Mouse (Mus musculus) forebrain, embryonic 14.5 days (tissue): ENCODE results near the gene Nebl. TPM values are rescaled to one million over a fixed set of nuclear protein-coding genes. Genes with fewer than 3 reads are reported as not detected.
A peak's percentile ranks its signal among the peaks of the same experiment; 100 is the strongest.

Experiments used
- ATAC-seq: fragments of 200-750 bp; cut with Nextera tagmentation; 2 replicates; pipeline ENCODE4 v1.8.0; 2017; ENCODE audit warnings: mild to moderate bottlenecking, moderate library complexity
- DNase-seq: peaks from one replicate; pipeline ENCODE4 v3.0.0-alpha.2; 2015; ENCODE audit warnings: low spot score
- H3K27ac ChIP-seq: fragments of 300-500 bp; sonication (generic); 2 replicates; pipeline ENCODE4 v1.5.1; 2014; ENCODE audit warnings: low read depth, mild to moderate bottlenecking, control low read depth, low read length, moderate library complexity
- H3K27me3 ChIP-seq: fragments of 300-500 bp; sonication (generic); replicated peaks from 2 replicates; pipeline ENCODE4 v1.6.1; 2014; ENCODE audit warnings: low read length, control low read depth, mixed read lengths; ENCODE audit not compliant: control insufficient read depth, insufficient read depth
- H3K36me3 ChIP-seq: fragments of 300-500 bp; sonication (generic); 2 replicates; pipeline ENCODE4 v1.6.1; 2014; ENCODE audit warnings: low read length, control low read depth; ENCODE audit not compliant: control insufficient read depth, insufficient read depth
- H3K4me1 ChIP-seq: fragments of 300-500 bp; sonication (generic); 2 replicates; pipeline ENCODE4 v1.6.1; 2014; ENCODE audit warnings: antibody characterized with exemption, low read length, control low read depth; ENCODE audit not compliant: control insufficient read depth, insufficient read depth
- H3K4me2 ChIP-seq: fragments of 300-500 bp; sonication (generic); 2 replicates; pipeline ENCODE4 v1.6.1; 2014; ENCODE audit warnings: mild to moderate bottlenecking, control low read depth, low read length
- H3K4me3 ChIP-seq: fragments of 300-500 bp; sonication (generic); 2 replicates; pipeline ENCODE4 v1.5.1; 2014; ENCODE audit warnings: low read depth, low read length, control low read depth
- H3K9ac ChIP-seq: fragments of 300-500 bp; sonication (generic); 2 replicates; pipeline ENCODE4 v1.6.1; 2014; ENCODE audit warnings: mild to moderate bottlenecking, low read length, control low read depth, moderate library complexity
- H3K9me3 ChIP-seq: fragments of 300-500 bp; sonication (generic); replicated peaks from 2 replicates; pipeline ENCODE4 v1.6.1; 2016; ENCODE audit warnings: low read length, control low read depth, mixed read lengths; ENCODE audit not compliant: control insufficient read depth
- WGBS: fragments of 180-500 bp; shearing (Covaris S2); extraction: QIAGEN DNeasy Blood & Tissue Kit; methylation state at CpG from one replicate; pipeline ENCODE4 v1.1.7; 2014; 5-methylcytosine and 5-hydroxymethylcytosine counted together
- polyA plus RNA-seq: library from polyadenylated mRNA; unstranded; fragments of >200 nt; fragmentation: Nextera tagmentation; extraction: Ambion mirVana; gene quantifications from 2 replicates; pipeline ENCODE4 v1.2.1, GENCODE M21; 2014

Nebl gene
- polyA plus RNA-seq, 1 experiment from 2014 or later: 3.5 TPM

DNA sequence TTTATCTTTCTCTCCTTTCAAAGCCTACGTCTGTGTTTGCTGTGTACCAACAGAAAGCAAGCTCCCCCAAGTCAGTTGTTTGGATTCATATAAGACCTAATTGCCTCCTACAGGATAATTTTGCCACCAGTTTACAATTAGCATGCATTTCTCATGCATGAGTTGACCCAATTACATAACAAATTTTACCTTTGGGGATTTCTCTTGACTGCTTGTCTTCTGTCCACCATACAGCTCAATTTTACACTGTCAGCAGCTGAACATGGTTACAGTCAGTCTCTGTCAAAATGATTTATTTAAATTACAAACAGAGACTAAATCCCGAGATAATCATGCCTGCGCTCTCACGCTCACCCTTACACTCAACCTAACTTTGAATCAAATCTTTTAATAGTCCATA, 206.1 kb downstream of the Nebl start:
- H3K27ac ChIP-seq: no peak overlapping the region
- H3K9ac ChIP-seq: no peak overlapping the region
- no peak overlapping the region for H3K4me3 ChIP-seq
- peaks cover 4% of the 10 kb centered on the region; the same call in 1 of the 2 replicates for H3K4me1 ChIP-seq
- no peaks in the 10 kb centered on the region for H3K36me3 ChIP-seq
- WGBS: 32% methylated on average over 4 of the region's 4 CpGs
- no peaks in the 10 kb centered on the region for H3K27me3 ChIP-seq
- DNase-seq (peak; percentile 45), ATAC-seq (peak; percentile 20; the same call in 1 of the 2 replicates)
- no peaks in the 10 kb centered on the region for H3K9me3 ChIP-seq
- no peak overlapping the region for H3K4me2 ChIP-seq

DNA sequence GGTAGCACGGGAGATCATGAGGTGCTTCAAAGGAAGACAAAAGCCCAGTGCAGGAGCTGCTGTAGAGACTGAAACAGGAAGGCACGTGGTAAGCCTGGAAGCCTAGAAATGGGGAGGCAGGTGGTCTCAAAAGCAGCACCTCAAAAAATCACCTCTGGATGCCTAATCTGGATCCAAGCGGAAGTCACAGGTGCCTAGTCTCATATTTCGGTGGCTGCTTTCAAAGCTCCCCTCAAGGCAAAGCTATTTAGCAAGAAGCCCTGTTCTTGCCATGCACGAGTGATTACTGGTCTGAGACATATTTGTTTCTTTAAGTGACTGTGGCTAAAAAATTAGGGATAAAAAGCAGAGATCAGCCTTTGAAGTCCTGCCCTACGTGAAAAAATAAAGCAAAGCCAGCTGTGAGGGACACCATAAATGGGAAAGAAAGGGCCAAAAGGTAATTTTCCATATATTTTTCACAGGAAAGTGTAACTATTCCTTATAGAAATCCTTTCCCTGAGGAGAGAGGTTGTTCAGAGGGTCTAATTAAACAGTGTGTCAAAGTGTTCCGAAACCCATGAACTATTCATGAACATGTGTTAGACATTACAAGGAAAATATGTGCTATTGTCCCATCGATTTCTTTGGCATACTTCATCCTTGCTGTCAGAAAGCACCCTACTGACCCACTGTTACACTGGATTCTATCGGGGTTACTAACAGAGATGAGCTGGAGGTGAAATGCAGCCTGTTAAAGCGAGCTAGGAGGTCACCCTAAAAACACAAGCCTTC, 206.9 kb downstream of the Nebl start:
- 38% methylated on average over 10 of the region's 10 CpGs for WGBS
- ATAC-seq: peak; percentile 32; the same call in 1 of the 2 replicates

DNA sequence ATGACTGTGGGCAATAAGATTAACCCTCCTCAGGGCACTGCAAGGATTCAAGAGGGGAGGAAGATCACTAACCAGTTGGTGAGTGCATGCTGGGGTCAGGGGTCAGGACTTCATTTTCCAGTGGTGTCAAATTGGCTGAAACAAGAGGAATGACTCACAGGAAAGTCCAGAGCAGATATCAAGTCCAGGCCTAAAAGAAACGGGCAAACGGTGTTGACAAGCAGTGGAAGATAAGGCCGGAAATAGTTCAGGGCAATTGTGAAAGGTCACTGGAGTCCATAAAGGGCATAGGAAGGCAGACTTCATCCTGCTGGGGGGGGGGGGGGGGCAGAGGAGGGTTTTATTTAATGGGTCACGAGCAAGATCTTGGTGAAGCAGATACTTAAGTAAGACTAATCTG, 207.5 kb downstream of the Nebl start:
- Histone ChIP-seq H3K36me3 (no peaks in the 10 kb centered on the region), H3K27ac (no peak overlapping the region), H3K4me1 (peaks cover 4% of the 10 kb centered on the region; the same call in 1 of the 2 replicates), H3K9me3 (no peaks in the 10 kb centered on the region), H3K27me3 (no peaks in the 10 kb centered on the region), H3K9ac (no peak overlapping the region), H3K4me3 (no peak overlapping the region), H3K4me2 (no peak overlapping the region)
- 68% methylated on average over 4 of the region's 4 CpGs for WGBS
- DNase-seq (no peak), ATAC-seq (no peak)

More for the DNA sequence above, 206.9 kb downstream of the Nebl start:
- Histone ChIP-seq H3K36me3 (no peaks in the 10 kb centered on the region), H3K4me2 (no peak overlapping the region), H3K27ac (no peak overlapping the region), H3K9ac (no peak overlapping the region), H3K27me3 (no peaks in the 10 kb centered on the region), H3K9me3 (no peaks in the 10 kb centered on the region), H3K4me3 (no peak overlapping the region), H3K4me1 (peaks cover 4% of the 10 kb centered on the region; the same call in 1 of the 2 replicates)
- DNase-seq: no peak

DNA sequence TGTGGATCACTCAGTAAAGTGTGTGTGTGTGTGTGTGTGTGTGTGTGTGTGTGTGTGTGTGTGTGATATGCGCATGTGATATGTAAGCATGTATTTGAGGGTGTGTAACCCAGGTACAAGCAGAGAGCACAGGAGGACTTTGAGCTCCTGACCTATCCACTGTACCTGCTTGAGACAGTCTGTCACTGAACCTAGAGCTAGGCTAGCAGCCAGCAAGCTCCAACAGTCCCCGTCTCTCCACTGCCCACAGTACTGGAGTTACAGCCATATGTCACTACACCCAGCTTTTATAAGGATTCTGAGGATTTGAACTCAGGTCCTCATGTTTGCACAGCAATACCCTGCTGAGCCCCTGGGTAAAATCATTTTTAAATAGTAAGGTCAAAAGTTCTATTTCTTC, 215.6 kb downstream of the Nebl start:
- 88% methylated on average over 2 of the region's 2 CpGs for WGBS
- no peak for ATAC-seq

DNA sequence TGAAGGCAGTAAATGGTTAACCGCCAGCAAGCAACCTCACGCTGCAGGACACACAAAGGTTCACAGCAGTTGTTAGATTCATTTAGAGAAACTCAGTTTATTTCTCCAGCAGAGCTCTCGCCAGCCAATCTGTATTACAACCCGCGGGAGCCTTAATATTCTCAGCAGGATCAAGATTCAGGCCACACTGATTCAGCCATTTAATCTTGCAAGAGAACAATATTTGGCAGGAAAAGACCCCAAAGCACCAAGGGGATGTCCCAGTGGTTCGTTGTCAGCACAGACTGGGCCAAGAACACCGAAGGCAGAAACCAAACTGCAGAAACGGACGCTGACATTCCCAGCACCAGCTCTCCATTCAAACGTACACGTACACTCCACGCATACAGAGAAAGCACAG, 216.5 kb downstream of the Nebl start:
- Histone ChIP-seq H3K9me3 (no peaks in the 10 kb centered on the region), H3K4me3 (no peak overlapping the region), H3K27ac (no peak overlapping the region), H3K27me3 (no peaks in the 10 kb centered on the region), H3K9ac (no peak overlapping the region; the same call in 1 of the 2 replicates), H3K4me2 (no peak overlapping the region), H3K36me3 (no peaks in the 10 kb centered on the region), H3K4me1 (no peaks in the 10 kb centered on the region)
- 30% methylated on average over 12 of the region's 12 CpGs for WGBS
- DNase-seq: peak; percentile 41
- peak; percentile 15; the same call in 1 of the 2 replicates for ATAC-seq

More for the DNA sequence above, 215.6 kb downstream of the Nebl start:
- Histone ChIP-seq H3K27me3 (no peaks in the 10 kb centered on the region), H3K36me3 (no peaks in the 10 kb centered on the region), H3K4me2 (no peak overlapping the region), H3K4me1 (no peaks in the 10 kb centered on the region), H3K9me3 (no peaks in the 10 kb centered on the region), H3K27ac (no peak overlapping the region), H3K9ac (no peak overlapping the region), H3K4me3 (no peak overlapping the region)
- no peak for DNase-seq

DNA sequence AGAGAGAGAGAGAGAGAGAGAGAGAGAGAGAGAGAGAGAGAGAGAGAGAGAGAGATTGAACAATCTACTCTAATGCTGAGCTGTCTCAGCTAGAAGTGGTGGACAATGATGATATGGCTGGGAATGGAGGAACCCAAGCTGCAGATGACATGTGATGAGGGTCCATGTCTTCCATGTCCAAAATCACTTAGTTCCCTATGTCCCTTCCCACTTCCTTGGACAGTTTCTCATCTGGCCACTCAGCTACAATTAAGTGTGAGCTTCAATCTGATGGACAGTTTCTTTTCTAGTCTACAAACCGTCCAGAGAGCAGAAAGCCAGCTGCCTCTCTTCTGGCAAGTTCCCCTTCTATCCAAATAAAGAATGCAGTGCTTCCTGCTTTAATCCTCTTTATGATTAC, 221.3 kb downstream of the Nebl start:
- no peaks in the 10 kb centered on the region for H3K27me3 ChIP-seq
- no peaks in the 10 kb centered on the region for H3K4me1 ChIP-seq
- H3K27ac ChIP-seq: no peak overlapping the region
- DNase-seq (no peak), ATAC-seq (no peak)
- no peak overlapping the region for H3K4me2 ChIP-seq
- H3K9ac ChIP-seq: no peak overlapping the region
- 57% methylated on average over 1 of the region's 1 CpGs for WGBS
- no peak overlapping the region for H3K4me3 ChIP-seq
- H3K36me3 ChIP-seq: no peaks in the 10 kb centered on the region
- no peaks in the 10 kb centered on the region for H3K9me3 ChIP-seq

DNA sequence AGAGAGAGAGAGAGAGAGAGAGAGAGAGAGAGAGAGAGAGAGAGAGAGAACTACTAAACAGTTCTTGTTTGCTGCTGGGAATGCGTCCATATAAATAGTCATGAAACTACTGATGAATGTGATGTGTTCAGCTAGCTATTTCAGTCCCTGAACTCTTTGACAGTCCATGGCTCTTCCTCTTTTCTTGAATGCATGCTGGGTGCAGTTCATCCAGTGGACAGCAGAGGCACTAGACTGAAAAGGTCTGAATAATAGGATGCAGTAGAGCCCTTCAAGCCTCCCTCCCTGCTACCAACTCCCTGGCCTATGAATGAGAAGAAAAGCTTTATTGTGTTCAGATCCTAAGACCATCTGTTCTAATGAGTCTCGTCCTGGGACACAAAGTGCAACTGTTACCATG, 223.9 kb downstream of the Nebl start:
- Histone ChIP-seq H3K4me3 (no peak overlapping the region), H3K4me2 (no peak overlapping the region), H3K27ac (no peak overlapping the region), H3K9me3 (no peaks in the 10 kb centered on the region), H3K4me1 (no peaks in the 10 kb centered on the region), H3K27me3 (no peaks in the 10 kb centered on the region), H3K36me3 (no peaks in the 10 kb centered on the region), H3K9ac (no peak overlapping the region)
- DNase-seq (no peak), ATAC-seq (no peak)
- WGBS: 65% methylated on average over 2 of the region's 2 CpGs

DNA sequence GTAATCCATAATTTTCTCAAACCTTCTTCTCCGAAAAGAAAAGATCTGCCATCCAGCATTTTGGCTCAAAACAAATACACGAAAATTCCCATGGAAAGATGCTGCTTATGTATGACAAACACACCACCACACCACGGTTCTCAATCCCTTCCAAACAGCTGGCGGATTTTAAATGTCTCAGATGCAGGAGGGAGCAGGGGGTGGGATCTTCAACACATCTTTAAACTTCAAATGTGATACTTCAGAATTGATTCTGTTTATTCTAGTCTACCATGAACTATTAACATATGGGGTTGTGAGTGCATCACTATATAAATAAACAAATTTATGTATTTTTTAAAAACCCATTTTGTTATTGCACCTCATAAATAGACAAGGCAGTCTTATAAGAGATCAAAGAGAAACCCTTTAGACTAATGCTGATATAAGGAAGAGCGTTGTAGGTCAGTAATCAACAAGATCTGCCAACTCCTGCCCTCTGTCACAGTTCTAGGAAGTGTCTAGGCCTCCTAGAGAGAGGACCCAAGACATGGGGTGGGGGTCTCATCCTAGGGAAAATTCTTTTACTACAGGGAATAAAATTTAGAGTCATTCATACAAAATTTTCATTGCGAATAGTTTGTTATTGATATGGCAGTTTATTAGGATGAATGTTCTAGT, 227.0 kb downstream of the Nebl start:
- Histone ChIP-seq H3K9me3 (no peaks in the 10 kb centered on the region), H3K4me3 (no peak overlapping the region), H3K4me2 (no peak overlapping the region), H3K4me1 (no peaks in the 10 kb centered on the region), H3K27ac (no peak overlapping the region), H3K9ac (no peak overlapping the region), H3K36me3 (no peaks in the 10 kb centered on the region), H3K27me3 (no peaks in the 10 kb centered on the region)
- DNase-seq (no peak), ATAC-seq (no peak)
- 86% methylated on average over 6 of the region's 6 CpGs for WGBS

DNA sequence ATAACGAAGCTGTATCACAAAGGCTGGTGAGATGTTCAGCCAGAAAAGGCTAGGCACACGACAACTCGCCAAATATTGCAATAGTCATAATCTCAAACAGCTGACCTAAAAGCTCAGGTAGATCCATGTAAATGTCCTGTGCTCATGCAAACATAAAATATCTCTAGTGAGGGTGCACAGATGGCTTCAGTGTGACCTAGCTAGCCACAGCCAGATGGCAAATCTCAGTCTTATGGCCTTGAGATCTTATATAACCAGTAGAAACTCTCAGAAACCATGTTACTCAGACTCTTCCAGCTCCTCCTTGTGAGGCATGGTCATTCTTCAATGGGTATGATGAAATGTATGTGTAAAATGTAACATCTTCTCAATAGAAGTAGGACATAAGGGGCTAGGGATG, 230.2 kb downstream of the Nebl start:
- WGBS: 84% methylated on average over 3 of the region's 3 CpGs
- H3K4me2 ChIP-seq: no peak overlapping the region
- H3K4me1 ChIP-seq: no peaks in the 10 kb centered on the region
- H3K9ac ChIP-seq: no peak overlapping the region
- H3K4me3 ChIP-seq: no peak overlapping the region
- no peaks in the 10 kb centered on the region for H3K36me3 ChIP-seq
- ATAC-seq (no peak), DNase-seq (no peak)
- no peaks in the 10 kb centered on the region for H3K9me3 ChIP-seq
- no peaks in the 10 kb centered on the region for H3K27me3 ChIP-seq
- H3K27ac ChIP-seq: no peak overlapping the region
